Mouse (Mus musculus) intestine, postnatal 0 days (tissue): Measurements from ENCODE around the gene Cdk17. TPM values are rescaled to one million over a fixed set of nuclear protein-coding genes. Genes with fewer than 3 reads are reported as not detected.

Experiments
- ATAC-seq: fragments of 200-750 bp; cut with Nextera tagmentation; 2 replicates; pipeline ENCODE4 v1.8.0; 2017; ENCODE audit warnings: mild to moderate bottlenecking, moderate TSS enrichment, moderate library complexity
- H3K27ac ChIP-seq: fragments of 300-500 bp; sonication (generic); 2 replicates; pipeline ENCODE4 v1.5.1; 2014; ENCODE audit warnings: mild to moderate bottlenecking, low read depth, low read length, moderate library complexity
- H3K27me3 ChIP-seq: fragments of 300-500 bp; sonication (generic); replicated peaks from 2 replicates; pipeline ENCODE4 v1.6.1; 2014; ENCODE audit warnings: low read length, mixed read lengths; ENCODE audit not compliant: control insufficient read depth, insufficient read depth
- H3K36me3 ChIP-seq: fragments of 300-500 bp; sonication (generic); 2 replicates; pipeline ENCODE4 v1.6.1; 2014; ENCODE audit warnings: mild to moderate bottlenecking, moderate library complexity; ENCODE audit not compliant: control insufficient read depth, insufficient read depth
- H3K4me1 ChIP-seq: fragments of 300-500 bp; sonication (generic); replicated peaks from 2 replicates; pipeline ENCODE4 v1.6.1; 2014; ENCODE audit warnings: antibody characterized with exemption, low read length, mixed read lengths; ENCODE audit not compliant: control insufficient read depth, insufficient read depth
- H3K4me2 ChIP-seq: fragments of 300-500 bp; sonication (generic); replicated peaks from 2 replicates; pipeline ENCODE4 v1.6.1; 2014; ENCODE audit warnings: low read depth, mild to moderate bottlenecking, moderate library complexity
- H3K4me3 ChIP-seq: fragments of 300-500 bp; sonication (generic); 2 replicates; pipeline ENCODE4 v1.5.1; 2014; ENCODE audit warnings: low read depth, low read length
- H3K9ac ChIP-seq: fragments of 300-500 bp; sonication (generic); 2 replicates; pipeline ENCODE4 v1.6.1; 2014; ENCODE audit warnings: mild to moderate bottlenecking, low read depth, low read length
- H3K9me3 ChIP-seq: fragments of 300-500 bp; sonication (generic); 2 replicates; pipeline ENCODE4 v1.6.1; 2016; ENCODE audit warnings: mixed run types; ENCODE audit not compliant: control insufficient read depth
- CTCF ChIP-seq: sonication (generic); IDR thresholded peaks from 2 replicates; pipeline ENCODE4 v1.5.1; 2016; ENCODE audit warnings: low read depth, mild to moderate bottlenecking, control low read depth, antibody characterized with exemption, moderate library complexity
- WGBS: fragments of 180-500 bp; shearing (Covaris S2); extraction: QIAGEN DNeasy Blood & Tissue Kit; methylation state at CpG from one replicate; pipeline ENCODE4 v1.1.7; 2014; 5-methylcytosine and 5-hydroxymethylcytosine counted together
- polyA plus RNA-seq: library from polyadenylated mRNA; unstranded; fragments of >200 nt; fragmentation: Nextera tagmentation; extraction: Ambion mirVana; gene quantifications from 2 replicates; pipeline ENCODE4 v1.2.1, GENCODE M21; 2015

The Cdk17 gene
- polyA plus RNA-seq, 1 experiment from 2014 or later: 8.2 TPM

- 75% methylated on average over 8 of the region's 8 CpGs for WGBS
- no peak for ATAC-seq
- Histone ChIP-seq H3K4me1 (no peaks in the 10 kb centered on the region), H3K9ac (no peak overlapping the region), H3K27me3 (no peaks in the 10 kb centered on the region), H3K4me3 (no peak overlapping the region), H3K4me2 (no peak overlapping the region), H3K27ac (no peak overlapping the region), H3K9me3 (no peaks in the 10 kb centered on the region), H3K36me3 (no peaks in the 10 kb centered on the region)
- TF ChIP-seq CTCF: no peak
Observed at GRCm38 (mm10) chr10:93190475-93191262, 30.0 kb downstream of the Cdk17 start.

GRCm38 (mm10) chr10:93197092-93197491, 36.4 kb downstream of the Cdk17 start:
- H3K27ac ChIP-seq: no peak overlapping the region
- TF ChIP-seq CTCF: no peak
- H3K4me3 ChIP-seq: no peak overlapping the region
- no peak overlapping the region for H3K4me2 ChIP-seq
- H3K9me3 ChIP-seq: no peaks in the 10 kb centered on the region
- H3K27me3 ChIP-seq: no peaks in the 10 kb centered on the region
- no peak for ATAC-seq
- 96% methylated on average over 6 of the region's 6 CpGs for WGBS
- no peaks in the 10 kb centered on the region for H3K36me3 ChIP-seq
- no peak overlapping the region for H3K9ac ChIP-seq
- 0 out of 2 replicates have a peak, but pooled peaks cover 4% of the 10 kb centered on the region for H3K4me1 ChIP-seq

- Histone ChIP-seq H3K9me3 (no peaks in the 10 kb centered on the region), H3K4me3 (no peak overlapping the region), H3K27me3 (no peaks in the 10 kb centered on the region), H3K4me2 (no peak overlapping the region), H3K27ac (no peak overlapping the region), H3K9ac (no peak overlapping the region), H3K4me1 (0 out of 2 replicates have a peak, but pooled peaks cover 4% of the 10 kb centered on the region), H3K36me3 (no peaks in the 10 kb centered on the region)
- ATAC-seq: no peak
- TF ChIP-seq CTCF: no peak
- WGBS: 93% methylated on average over 3 of the region's 3 CpGs
Observed at GRCm38 (mm10) chr10:93198958-93199357, 38.3 kb downstream of the Cdk17 start.

- Histone ChIP-seq H3K27ac (no peak overlapping the region), H3K9ac (no peak overlapping the region), H3K36me3 (no peaks in the 10 kb centered on the region), H3K9me3 (no peaks in the 10 kb centered on the region), H3K4me2 (no peak overlapping the region), H3K27me3 (no peaks in the 10 kb centered on the region), H3K4me3 (no peak overlapping the region), H3K4me1 (0 out of 2 replicates have a peak, but pooled peaks cover 4% of the 10 kb centered on the region)
- no peak for TF ChIP-seq CTCF
- WGBS: 75% methylated on average over 6 of the region's 6 CpGs
- peak; percentile 53 for ATAC-seq
Observed at GRCm38 (mm10) chr10:93201846-93202458, 41.3 kb downstream of the Cdk17 start.

- Histone ChIP-seq H3K9me3 (no peaks in the 10 kb centered on the region), H3K4me1 (0 out of 2 replicates have a peak, but pooled peaks cover 4% of the 10 kb centered on the region), H3K36me3 (no peaks in the 10 kb centered on the region; the same call in 1 of the 2 replicates), H3K4me2 (no peak overlapping the region), H3K9ac (no peak overlapping the region), H3K27me3 (no peaks in the 10 kb centered on the region), H3K27ac (no peak overlapping the region), H3K4me3 (no peak overlapping the region)
- no peak for TF ChIP-seq CTCF
- ATAC-seq: no peak
- 89% methylated on average over 4 of the region's 4 CpGs for WGBS
Observed at GRCm38 (mm10) chr10:93205287-93205956, 44.7 kb downstream of the Cdk17 start.

- Histone ChIP-seq H3K27ac (no peak overlapping the region), H3K27me3 (no peaks in the 10 kb centered on the region), H3K4me3 (no peak overlapping the region), H3K4me2 (no peak overlapping the region), H3K9me3 (no peaks in the 10 kb centered on the region), H3K4me1 (no peaks in the 10 kb centered on the region), H3K36me3 (no peaks in the 10 kb centered on the region; the same call in 1 of the 2 replicates), H3K9ac (no peak overlapping the region)
- 75% methylated on average over 5 of the region's 5 CpGs for WGBS
- no peak for ATAC-seq
- TF ChIP-seq CTCF: no peak
Observed at GRCm38 (mm10) chr10:93207176-93207575, 46.5 kb downstream of the Cdk17 start.
